Mouse (Mus musculus): ENCODE data around the gene Tns3. TPM values are rescaled to one million over a fixed set of nuclear protein-coding genes. Genes with fewer than 3 reads are reported as not detected.

The Tns3 gene
- polyA plus RNA-seq, 1 experiment: not detected

GRCm38 (mm10) chr11:8583137-8583536, 81.2 kb downstream of the Tns3 start:
- Histone ChIP-seq H3K4me1 (ENCODE audit: control insufficient read depth, insufficient read depth, low read length) (peaks cover 2% of the 10 kb centered on the region; the same call in 1 of the 2 replicates), H3K27ac (ENCODE audit: insufficient read depth, low read depth, low read length) (no peak overlapping the region), H3K4me3 (ENCODE audit: insufficient read depth, low read depth, low read length) (no peak overlapping the region)
- WGBS: 95% methylated on average over 3 of the region's 3 CpGs
- TF ChIP-seq CTCF (IDR thresholded peaks at IDR 0.05; ENCODE audit: insufficient read depth, low read depth, low read length): no peak
- no peak for TF ChIP-seq POLR2A (IDR thresholded peaks at IDR 0.05; ENCODE audit: insufficient read depth, low read depth, low read length)

- 87% methylated on average over 10 of the region's 10 CpGs for WGBS
- Histone ChIP-seq H3K27ac (ENCODE audit: insufficient read depth, low read depth, low read length) (no peak overlapping the region), H3K4me3 (ENCODE audit: insufficient read depth, low read depth, low read length) (no peak overlapping the region), H3K4me1 (ENCODE audit: control insufficient read depth, insufficient read depth, low read length) (peaks cover 2% of the 10 kb centered on the region; the same call in 1 of the 2 replicates)
- TF ChIP-seq POLR2A (IDR thresholded peaks at IDR 0.05; ENCODE audit: insufficient read depth, low read depth, low read length): no peak
- TF ChIP-seq CTCF (IDR thresholded peaks at IDR 0.05; ENCODE audit: insufficient read depth, low read depth, low read length): no peak
Measured at GRCm38 (mm10) chr11:8582101-8582920, 82.0 kb downstream of the Tns3 start.

- 85% methylated on average over 5 of the region's 5 CpGs for WGBS
- Histone ChIP-seq H3K27ac (ENCODE audit: insufficient read depth, low read depth, low read length) (no peak overlapping the region), H3K4me1 (ENCODE audit: control insufficient read depth, insufficient read depth, low read length) (peaks cover 9% of the 10 kb centered on the region), H3K4me3 (ENCODE audit: insufficient read depth, low read depth, low read length) (no peak overlapping the region)
- TF ChIP-seq CTCF (IDR thresholded peaks at IDR 0.05; ENCODE audit: insufficient read depth, low read depth, low read length) (no peak), POLR2A (IDR thresholded peaks at IDR 0.05; ENCODE audit: insufficient read depth, low read depth, low read length) (no peak)
Measured at GRCm38 (mm10) chr11:8579789-8580188, 84.5 kb downstream of the Tns3 start.

GRCm38 (mm10) chr11:8575217-8576180, 88.8 kb downstream of the Tns3 start:
- WGBS: 70% methylated on average over 10 of the region's 10 CpGs
- Histone ChIP-seq H3K27ac (ENCODE audit: insufficient read depth, low read depth, low read length) (no peak overlapping the region), H3K4me1 (ENCODE audit: control insufficient read depth, insufficient read depth, low read length) (peaks cover 12% of the 10 kb centered on the region), H3K4me3 (ENCODE audit: insufficient read depth, low read depth, low read length) (no peak overlapping the region)
- no peak for TF ChIP-seq CTCF (IDR thresholded peaks at IDR 0.05; ENCODE audit: insufficient read depth, low read depth, low read length)
- no peak for TF ChIP-seq POLR2A (IDR thresholded peaks at IDR 0.05; ENCODE audit: insufficient read depth, low read depth, low read length)

GRCm38 (mm10) chr11:8574562-8574961, 89.8 kb downstream of the Tns3 start:
- 80% methylated on average over 6 of the region's 6 CpGs for WGBS
- H3K4me1 ChIP-seq (ENCODE audit: control insufficient read depth, insufficient read depth, low read length): peaks cover 16% of the 10 kb centered on the region
- TF ChIP-seq CTCF (IDR thresholded peaks at IDR 0.05; ENCODE audit: insufficient read depth, low read depth, low read length): no peak
- TF ChIP-seq POLR2A (IDR thresholded peaks at IDR 0.05; ENCODE audit: insufficient read depth, low read depth, low read length): no peak
- H3K27ac ChIP-seq (ENCODE audit: insufficient read depth, low read depth, low read length): no peak overlapping the region
- no peak overlapping the region for H3K4me3 ChIP-seq (ENCODE audit: insufficient read depth, low read depth, low read length)

- WGBS: 93% methylated on average over 7 of the region's 7 CpGs
- Histone ChIP-seq H3K4me3 (ENCODE audit: insufficient read depth, low read depth, low read length) (no peak overlapping the region), H3K27ac (ENCODE audit: insufficient read depth, low read depth, low read length) (no peak overlapping the region), H3K4me1 (ENCODE audit: control insufficient read depth, insufficient read depth, low read length) (peaks cover 24% of the 10 kb centered on the region)
- TF ChIP-seq POLR2A (IDR thresholded peaks at IDR 0.05; ENCODE audit: insufficient read depth, low read depth, low read length) (no peak), CTCF (IDR thresholded peaks at IDR 0.05; ENCODE audit: insufficient read depth, low read depth, low read length) (no peak)
Measured at GRCm38 (mm10) chr11:8572762-8573161, 91.6 kb downstream of the Tns3 start.

GRCm38 (mm10) chr11:8569232-8570028, 94.9 kb downstream of the Tns3 start:
- TF ChIP-seq CTCF (IDR thresholded peaks at IDR 0.05; ENCODE audit: insufficient read depth, low read depth, low read length) (no peak), POLR2A (IDR thresholded peaks at IDR 0.05; ENCODE audit: insufficient read depth, low read depth, low read length) (no peak)
- H3K27ac ChIP-seq (ENCODE audit: insufficient read depth, low read depth, low read length): no peak overlapping the region
- no peak overlapping the region for H3K4me3 ChIP-seq (ENCODE audit: insufficient read depth, low read depth, low read length)
- WGBS: 52% methylated on average over 7 of the region's 7 CpGs
- peaks cover 14% of the 10 kb centered on the region; the same call in 1 of the 2 replicates for H3K4me1 ChIP-seq (ENCODE audit: control insufficient read depth, insufficient read depth, low read length)

- TF ChIP-seq CTCF (IDR thresholded peaks at IDR 0.05; ENCODE audit: insufficient read depth, low read depth, low read length) (no peak), POLR2A (IDR thresholded peaks at IDR 0.05; ENCODE audit: insufficient read depth, low read depth, low read length) (no peak)
- WGBS: 61% methylated on average over 7 of the region's 7 CpGs
- Histone ChIP-seq H3K4me3 (ENCODE audit: insufficient read depth, low read depth, low read length) (no peak overlapping the region), H3K4me1 (ENCODE audit: control insufficient read depth, insufficient read depth, low read length) (peaks cover 17% of the 10 kb centered on the region), H3K27ac (ENCODE audit: insufficient read depth, low read depth, low read length) (no peak overlapping the region)
Measured at GRCm38 (mm10) chr11:8568829-8569228, 95.5 kb downstream of the Tns3 start.
